Mouse (Mus musculus): ENCODE data around the gene Chrnb2. TPM values are rescaled to one million over a fixed set of nuclear protein-coding genes. Genes with fewer than 3 reads are reported as not detected.

Chrnb2 gene
- polyA plus RNA-seq, 1 experiment from 2014 or later: 0.36 TPM

GRCm38 (mm10) chr3:89700461-89700860 is 64.0 kb downstream of the Chrnb2 start:
- ATAC-seq (ENCODE audit: borderline replicate concordance, extremely low read depth, low FRiP score, low TSS enrichment): no peak
- WGBS: 57% methylated on average over 11 of the region's 11 CpGs
- no peaks in the 10 kb centered on the region; the same call in 1 of the 2 replicates for H3K27me3 ChIP-seq

GRCm38 (mm10) chr3:89698958-89699357 is 65.5 kb downstream of the Chrnb2 start:
- H3K9me3 ChIP-seq: no peaks in the 10 kb centered on the region
- H3K36me3 ChIP-seq: no peaks in the 10 kb centered on the region
- H3K27me3 ChIP-seq: no peaks in the 10 kb centered on the region; the same call in 1 of the 2 replicates
- no peak for ATAC-seq (ENCODE audit: borderline replicate concordance, extremely low read depth, low FRiP score, low TSS enrichment)
- 90% methylated on average over 1 of the region's 1 CpGs for WGBS
- no peak overlapping the region for H3K9ac ChIP-seq
- H3K4me1 ChIP-seq: no peaks in the 10 kb centered on the region
- no peak overlapping the region for H3K27ac ChIP-seq
- no peak overlapping the region for H3K4me2 ChIP-seq
- no peak overlapping the region for H3K4me3 ChIP-seq

More at GRCm38 (mm10) chr3:89700461-89700860, 64.0 kb downstream of the Chrnb2 start:
- Histone ChIP-seq H3K27ac (no peak overlapping the region), H3K4me3 (no peak overlapping the region), H3K4me1 (no peaks in the 10 kb centered on the region), H3K36me3 (no peaks in the 10 kb centered on the region), H3K9me3 (no peaks in the 10 kb centered on the region), H3K9ac (no peak overlapping the region), H3K4me2 (no peak overlapping the region)

Other genes starting within 250 kb of the Chrnb2 start
- gene Kcnn3, start 244.5 kb downstream of the Chrnb2 start, polyA plus RNA-seq (2015; fragmentation: Nextera tagmentation; extraction: Ambion mirVana): 1.1 and 1.2 TPM in 2 replicates
- 10.8 and 11.3 TPM in 2 replicates for gene Adar, start 49.6 kb downstream of the Chrnb2 start, polyA plus RNA-seq (2015; fragmentation: Nextera tagmentation; extraction: Ambion mirVana)
- gene Ube2q1, start 9.0 kb upstream of the Chrnb2 start, polyA plus RNA-seq (2015; fragmentation: Nextera tagmentation; extraction: Ambion mirVana): 10.8 and 12.0 TPM in 2 replicates
- gene She, start 66.7 kb upstream of the Chrnb2 start, polyA plus RNA-seq (2015; fragmentation: Nextera tagmentation; extraction: Ambion mirVana): 9.9 and 10.1 TPM in 2 replicates
- gene Il6ra, start 148.6 kb upstream of the Chrnb2 start, polyA plus RNA-seq (2015; fragmentation: Nextera tagmentation; extraction: Ambion mirVana): 3.6 TPM in 2 replicates
- 14.7 and 14.8 TPM in 2 replicates for gene Atp8b2, start 198.9 kb upstream of the Chrnb2 start, polyA plus RNA-seq (2015; fragmentation: Nextera tagmentation; extraction: Ambion mirVana)
- 164 TPM in 2 replicates for gene Hax1, start 234.1 kb upstream of the Chrnb2 start, polyA plus RNA-seq (2015; fragmentation: Nextera tagmentation; extraction: Ambion mirVana)